Mouse (Mus musculus): ENCODE data around the gene Fcrl5.

Gene Fcrl5

DNA sequence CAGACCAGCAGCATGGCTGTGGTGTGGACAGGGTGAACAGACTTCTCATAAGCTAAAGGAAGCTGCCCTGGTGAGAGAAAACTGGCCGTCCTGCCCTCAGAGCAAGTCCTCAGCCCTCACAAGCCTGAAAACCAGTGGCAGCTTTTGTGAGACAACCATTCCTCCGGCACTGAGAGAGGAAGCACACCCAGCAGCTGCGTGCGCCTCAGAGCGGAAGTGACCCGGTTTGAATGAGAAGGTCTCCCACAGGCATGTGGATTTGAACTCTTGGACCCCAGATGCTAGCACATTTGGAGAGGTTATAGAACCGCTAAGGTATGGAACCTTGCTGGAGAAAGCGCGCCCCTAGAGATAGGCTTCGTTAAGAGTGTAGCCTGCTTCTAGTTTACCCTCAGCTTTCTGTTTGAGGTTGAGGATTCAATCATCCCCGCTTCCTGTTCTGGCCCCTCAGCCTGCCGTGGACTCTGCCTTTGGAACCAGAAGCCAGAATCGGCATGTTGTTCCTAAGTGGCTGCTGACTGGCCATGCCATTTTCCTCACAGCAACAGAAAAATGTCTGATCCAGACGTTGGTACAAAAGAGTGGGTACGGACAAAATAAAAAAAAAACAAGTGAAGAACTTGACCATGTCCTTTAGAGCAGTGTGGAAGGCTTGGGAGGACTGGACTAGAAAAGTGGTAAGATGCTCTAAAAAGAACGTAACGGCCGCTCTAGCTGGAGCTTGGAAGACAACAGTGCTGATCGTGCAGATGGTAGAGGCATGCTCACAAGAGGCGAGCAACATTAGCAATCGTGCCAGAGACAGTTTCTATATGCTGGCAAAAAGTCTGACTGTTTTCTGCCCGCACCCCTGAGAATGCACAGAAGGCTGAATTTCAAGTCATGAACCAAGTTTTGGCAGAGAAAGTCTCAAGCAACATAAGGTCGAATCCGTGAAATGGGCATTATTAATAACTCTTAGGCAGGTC lies 64.8 kb downstream of the Fcrl5 start:
- peak; percentile 52 for DNase-seq (ENCODE audit: low read depth)

DNA sequence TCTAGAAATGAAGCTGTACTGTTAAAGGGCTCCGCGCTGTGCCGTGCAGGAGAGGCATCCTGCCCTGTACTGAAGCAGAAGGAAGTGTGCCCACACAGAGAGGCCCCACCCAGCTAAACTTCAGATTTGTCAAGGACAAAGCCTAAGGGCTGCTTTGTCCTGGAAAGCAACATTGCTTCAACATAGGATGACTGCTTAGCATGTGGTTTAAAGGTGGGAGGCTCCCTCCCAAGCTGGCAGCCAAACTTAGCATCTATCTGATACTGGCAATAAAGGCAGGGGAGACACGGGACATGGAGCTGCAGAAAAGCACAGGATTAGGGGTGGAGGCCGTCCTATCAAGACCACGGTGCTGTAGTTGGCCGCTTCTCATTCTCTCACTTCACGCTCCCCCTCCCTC lies 65.6 kb downstream of the Fcrl5 start:
- DNase-seq (ENCODE audit: low read depth) = no peak

DNA sequence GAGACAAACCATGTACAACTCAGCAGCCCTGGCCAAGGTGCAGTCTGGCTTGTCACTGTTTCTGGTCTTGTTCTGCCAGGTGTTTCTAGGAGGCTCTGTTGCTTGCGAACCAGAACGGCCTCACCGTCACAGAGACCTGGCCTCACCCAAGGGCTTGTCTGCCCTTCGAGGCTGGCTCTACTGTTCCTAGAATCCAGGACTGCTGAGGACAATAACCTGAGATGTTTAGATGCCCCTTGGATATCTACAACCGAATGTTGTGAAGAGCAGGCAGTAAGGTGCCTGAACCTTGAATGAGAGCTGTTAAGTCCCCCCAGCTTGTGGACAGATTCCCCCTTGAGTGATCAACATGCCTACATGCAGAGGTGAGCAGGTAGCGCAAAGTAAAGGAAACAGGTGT lies 67.2 kb downstream of the Fcrl5 start:
- no peak for DNase-seq (ENCODE audit: low read depth)

DNA sequence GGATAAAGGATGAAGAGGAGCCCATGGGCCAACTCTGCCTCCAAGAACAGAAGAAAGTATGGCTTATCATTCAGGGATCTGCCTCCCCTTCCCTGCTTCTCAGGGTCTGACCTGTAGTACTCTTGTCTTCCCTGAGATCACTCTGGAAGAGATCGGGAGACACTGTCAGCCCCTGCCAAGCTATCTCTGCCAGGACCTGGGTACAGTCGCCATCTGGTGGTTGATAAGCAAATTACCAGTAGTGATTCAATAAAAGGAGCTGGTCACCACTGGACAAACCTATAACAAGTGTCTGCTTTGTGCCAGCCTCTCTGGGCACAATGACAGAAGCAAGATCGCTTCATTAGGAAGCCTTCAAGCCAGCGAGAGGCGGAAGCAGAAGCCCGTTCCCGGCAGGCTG lies 68.8 kb downstream of the Fcrl5 start:
- DNase-seq (ENCODE audit: low read depth) = peak; percentile 66

DNA sequence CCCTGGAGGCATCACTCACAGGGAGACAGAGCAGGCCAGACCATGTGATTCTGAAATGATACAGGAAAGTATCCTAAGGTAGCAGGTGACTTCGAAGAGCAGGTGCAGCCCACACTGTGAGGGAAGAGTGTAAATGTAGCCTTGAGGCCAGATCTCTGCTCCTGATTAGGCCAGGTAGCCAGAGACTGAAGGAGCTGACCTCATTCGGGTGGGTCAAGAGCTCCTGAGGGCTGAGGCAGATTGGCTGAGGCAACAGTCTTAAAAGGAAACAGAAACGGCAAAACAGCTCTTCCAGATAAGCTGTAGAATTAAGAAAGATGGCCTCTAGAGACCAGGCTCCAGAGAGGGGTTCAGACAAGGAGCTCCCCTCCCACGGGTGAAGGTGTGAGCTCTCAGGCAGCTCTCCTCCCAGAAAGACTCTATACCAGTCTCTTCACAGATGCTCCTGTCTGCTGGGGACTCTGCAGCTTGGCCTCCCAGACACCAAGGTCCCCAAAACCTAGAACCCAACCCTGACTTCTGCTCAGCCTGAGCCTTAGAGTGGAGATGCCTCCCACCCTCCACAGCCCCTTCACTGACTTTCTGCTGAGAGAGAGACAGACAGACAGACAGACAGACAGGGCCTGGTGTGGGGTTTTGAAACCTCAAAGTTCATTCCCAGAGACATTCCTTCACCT lies 69.3 kb downstream of the Fcrl5 start:
- no peak for DNase-seq (ENCODE audit: low read depth)

DNA sequence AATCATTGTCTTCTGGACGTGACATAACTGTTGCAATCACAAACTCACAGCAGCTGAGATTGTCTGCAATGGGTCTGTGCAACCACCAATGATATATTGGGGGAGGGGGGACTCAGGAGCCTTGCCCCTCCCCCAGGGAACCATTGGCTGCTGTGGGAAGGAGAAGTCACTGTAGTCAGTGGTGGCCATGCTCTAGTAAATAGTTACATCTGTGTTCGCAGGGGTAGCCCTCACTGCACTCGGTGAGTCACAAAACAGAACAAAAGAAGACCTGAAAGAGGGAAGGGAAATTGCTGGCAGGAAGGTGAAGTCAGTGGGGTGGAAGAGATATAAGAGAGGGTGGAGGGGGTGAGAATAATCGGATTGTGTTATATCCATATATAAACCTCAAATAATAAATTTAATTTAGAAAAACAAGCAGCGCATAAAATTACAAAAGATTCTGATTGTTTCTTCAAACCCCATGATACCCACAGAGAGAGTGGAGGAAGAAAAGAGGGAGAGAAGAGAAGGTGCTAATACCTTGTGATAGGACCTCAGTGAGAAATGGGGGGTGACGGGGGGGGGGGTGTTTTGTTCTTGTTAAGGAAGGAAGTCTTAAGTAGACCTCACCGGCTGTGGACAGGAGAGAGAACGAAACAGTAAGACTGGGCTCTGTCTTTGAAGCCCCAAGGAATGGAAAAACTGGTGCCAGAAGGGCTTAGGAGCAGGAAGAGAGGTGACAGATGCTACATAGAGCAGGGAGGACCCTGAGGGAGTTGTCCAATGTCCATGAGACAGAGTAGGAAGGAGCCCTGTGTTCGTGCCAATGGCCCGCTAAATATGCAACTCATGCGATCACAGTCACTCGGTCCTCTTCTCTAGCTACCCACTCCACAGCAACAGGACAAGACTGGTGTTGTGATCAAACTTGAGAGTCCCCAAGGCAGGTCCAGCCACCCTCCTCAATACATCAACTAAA lies 71.2 kb downstream of the Fcrl5 start:
- peak; percentile 8 for DNase-seq (ENCODE audit: low read depth)

DNA sequence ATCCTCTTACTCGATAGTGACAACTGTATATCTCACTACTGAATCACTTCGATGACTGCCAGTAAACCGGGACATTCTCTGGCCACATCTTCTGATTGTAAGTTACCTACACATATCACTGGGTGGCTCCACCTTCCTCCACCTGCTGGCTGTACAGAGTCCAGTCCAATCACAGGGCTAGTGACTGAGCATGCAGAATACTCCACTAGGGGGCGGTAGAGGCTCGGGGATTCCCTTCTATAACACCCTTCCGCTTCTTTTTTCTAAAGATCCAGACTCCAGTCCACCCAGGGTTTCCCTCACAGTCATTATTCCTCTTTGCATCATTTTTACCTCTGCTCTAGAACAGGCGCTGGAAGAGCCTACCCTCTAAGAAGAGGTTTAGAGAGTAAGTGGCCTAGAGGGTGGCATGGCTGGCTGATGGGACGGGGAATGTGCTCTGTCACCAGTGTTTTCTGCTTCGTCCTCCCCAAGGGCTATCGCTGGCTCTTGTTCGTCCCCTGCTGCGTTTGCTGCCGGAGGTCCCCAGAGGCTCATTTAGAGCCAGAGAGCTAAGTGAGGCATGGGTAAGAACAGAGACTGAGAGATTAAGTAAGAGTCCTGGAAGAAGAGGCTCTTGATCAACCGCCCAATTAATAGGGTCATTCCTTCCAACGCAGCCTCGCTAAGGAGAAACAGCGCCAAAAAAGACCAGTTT lies 72.8 kb downstream of the Fcrl5 start:
- peak; percentile 95 for DNase-seq (ENCODE audit: low read depth)

DNA sequence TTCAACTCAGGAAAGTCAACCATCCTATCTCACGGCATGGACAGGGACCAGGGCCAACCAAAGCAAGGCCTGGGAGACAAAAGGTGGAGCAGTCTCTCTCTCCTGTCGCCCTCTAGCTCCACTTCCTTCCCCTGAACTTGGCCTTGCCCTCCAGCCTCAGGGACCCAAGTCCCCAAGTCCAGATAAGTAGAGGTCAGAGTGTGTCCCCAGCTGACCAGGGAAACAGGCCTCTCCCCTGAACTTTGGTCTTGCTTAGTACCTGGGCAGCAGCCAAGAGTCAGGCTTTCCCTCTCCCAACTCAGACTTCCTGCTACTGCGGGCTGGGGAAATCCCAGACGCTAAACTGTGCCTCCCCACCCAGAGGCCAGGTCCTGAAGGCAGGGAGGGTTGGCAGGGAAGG lies 73.5 kb downstream of the Fcrl5 start:
- DNase-seq (ENCODE audit: low read depth) = no peak

DNA sequence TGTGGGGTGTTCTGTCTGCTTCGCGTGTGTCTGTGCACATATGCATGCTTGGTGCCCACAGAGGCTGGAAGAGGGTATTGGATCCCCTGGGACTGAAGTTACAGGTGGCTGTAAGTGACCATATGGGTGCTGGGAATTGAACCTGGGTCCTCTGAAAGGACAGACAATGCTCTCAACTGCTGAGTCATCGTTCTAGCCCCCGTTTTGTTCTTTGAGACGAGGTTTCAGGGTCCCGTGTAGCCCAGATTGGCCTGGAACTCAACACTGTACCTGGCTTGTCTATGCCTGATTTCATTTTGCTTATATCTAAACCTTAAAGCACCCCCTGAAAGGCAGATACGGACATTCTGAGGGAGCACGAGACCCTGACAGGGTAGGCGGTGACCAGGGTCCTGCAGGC lies 75.3 kb downstream of the Fcrl5 start:
- no peak for DNase-seq (ENCODE audit: low read depth)

DNA sequence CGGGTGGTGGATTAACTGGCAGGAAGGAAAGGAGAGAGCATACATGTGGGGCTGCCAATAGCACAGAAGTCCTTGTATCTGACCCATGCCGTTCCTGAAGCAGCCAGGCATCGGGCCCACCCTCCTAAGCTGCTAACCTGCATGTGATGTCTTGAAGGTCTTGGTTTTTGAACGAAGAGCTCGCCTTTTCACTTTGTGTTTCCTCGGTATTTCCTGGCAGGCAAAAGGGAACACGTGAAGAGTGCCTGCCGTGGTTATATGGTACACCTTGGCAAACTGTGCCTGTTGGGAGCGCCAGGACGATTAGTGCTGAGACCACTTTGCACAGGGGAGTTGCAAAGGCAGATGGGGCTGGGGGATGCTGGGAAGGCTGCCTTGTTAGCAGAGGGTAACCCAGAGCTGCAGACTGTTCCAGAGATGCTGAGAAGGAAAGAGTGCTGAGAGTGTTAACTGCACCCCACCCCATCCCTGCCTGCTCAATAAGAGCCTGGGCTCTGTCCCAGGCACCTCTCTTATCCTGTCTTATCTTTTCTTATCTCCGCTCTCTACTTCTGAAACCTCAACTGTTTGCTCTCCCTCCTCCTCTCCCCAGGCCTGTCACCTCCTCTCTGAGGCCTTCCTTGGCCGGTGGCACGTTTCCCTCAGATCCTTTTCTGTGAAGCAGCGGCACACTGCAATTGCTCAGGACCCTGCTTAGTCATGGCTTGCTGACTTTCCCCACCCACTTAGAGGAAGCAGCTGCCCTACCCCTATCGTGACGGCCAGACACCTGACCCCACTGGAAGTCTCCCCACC lies 76.6 kb downstream of the Fcrl5 start:
- peak; percentile 56 for DNase-seq (ENCODE audit: low read depth)

DNA sequence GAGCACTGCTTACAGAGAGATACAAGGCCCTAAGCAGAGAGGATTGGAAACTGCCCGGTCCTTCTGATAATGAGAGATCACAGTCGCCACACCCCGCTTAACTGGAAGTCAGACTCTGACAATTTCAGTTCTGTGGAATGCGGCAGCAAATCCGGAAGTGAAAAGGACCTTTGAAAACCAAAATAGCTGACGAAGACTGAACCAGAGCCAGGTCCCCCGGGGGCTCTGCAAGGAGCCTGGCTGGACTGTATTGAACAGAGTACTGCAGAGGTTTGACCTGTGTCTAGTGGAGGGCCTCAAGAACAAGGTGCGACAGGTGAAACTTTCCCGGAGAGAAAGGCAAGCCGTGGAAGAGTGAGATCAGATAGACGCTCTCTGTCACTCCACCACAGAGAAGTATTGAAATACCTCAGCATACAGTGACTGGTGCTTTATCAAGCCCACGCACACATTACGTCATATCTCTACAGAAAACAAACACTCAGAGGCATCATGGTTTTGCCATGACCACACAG lies 80.1 kb downstream of the Fcrl5 start:
- DNase-seq (ENCODE audit: low read depth) = peak; percentile 87

DNA sequence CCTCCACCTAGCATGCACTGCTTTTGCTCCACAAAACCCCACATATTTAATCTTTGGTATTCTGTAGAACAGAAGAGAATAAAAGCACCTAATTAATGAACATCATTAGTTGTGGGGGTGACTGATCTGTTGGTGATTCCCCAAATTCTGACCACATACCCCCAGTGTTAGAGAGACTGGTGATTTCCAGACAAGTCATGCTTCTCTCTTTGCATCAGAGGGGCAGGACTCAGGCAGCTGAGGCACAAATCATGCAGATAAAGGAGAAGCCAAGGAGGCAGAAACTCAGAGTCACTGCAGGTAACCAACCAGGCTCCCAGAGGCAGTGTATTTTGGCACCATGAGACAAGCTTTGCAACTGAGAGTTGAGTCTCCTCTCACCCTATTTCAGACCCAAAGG lies 82.9 kb downstream of the Fcrl5 start:
- DNase-seq (ENCODE audit: low read depth) = no peak

DNA sequence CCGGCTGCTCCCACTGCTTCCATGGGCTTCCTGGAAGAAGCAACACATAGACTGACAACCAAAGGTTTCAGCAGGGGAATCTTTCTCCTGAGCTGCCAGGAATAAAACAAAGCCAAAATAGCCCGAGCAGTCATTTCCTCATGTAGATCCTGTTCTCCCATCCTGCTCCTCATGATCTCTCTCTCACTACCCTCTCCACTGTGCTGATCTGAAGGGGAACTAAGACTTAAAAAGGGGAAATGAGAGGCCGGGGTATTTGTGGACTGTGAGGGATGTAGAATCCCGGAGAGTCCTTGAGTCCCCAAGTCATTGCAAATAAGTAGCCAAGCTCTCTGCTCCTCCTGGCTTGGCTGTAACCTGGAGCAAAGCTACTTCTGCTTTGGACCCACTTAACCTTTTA lies 85.6 kb downstream of the Fcrl5 start:
- DNase-seq (ENCODE audit: low read depth) = no peak

DNA sequence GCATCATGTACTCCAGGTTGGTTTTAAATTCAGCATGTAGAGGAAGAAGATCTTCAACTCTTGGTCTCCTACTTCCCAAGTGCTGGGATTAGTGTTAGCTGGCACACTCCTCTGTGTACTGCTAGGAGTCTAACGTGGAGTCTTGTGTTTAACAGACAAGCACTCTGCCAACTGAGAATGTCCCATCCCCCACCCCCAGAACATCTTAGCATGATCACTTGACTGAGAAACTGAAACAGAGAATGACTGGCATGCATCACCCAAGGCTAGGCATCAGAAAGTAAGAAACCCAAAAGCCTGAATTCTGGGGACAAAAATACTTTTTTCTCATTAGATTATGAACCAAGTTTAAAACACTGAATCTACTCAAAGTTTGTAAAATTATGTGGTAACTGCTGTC lies 86.3 kb downstream of the Fcrl5 start:
- DNase-seq (ENCODE audit: low read depth) = peak; percentile 66

DNA sequence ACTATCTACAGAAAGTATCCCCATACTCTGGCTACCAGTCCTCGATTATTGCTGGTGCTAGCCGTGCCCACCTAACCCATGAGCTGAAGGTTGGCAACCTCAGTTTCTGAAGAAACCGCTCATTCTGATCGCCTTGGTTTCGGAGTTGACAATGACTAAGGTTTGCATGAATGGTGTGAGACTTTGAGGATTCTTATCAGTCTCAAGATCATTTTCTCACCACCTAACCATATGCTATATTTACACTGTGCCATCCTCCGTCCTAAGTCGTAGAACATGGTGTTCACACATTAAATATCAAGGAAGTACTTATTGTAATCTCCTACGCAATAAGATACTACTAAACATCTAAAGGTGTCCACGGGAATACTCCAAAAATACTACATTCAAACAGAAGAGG lies 88.1 kb downstream of the Fcrl5 start:
- DNase-seq (ENCODE audit: low read depth) = peak; percentile 80

DNA sequence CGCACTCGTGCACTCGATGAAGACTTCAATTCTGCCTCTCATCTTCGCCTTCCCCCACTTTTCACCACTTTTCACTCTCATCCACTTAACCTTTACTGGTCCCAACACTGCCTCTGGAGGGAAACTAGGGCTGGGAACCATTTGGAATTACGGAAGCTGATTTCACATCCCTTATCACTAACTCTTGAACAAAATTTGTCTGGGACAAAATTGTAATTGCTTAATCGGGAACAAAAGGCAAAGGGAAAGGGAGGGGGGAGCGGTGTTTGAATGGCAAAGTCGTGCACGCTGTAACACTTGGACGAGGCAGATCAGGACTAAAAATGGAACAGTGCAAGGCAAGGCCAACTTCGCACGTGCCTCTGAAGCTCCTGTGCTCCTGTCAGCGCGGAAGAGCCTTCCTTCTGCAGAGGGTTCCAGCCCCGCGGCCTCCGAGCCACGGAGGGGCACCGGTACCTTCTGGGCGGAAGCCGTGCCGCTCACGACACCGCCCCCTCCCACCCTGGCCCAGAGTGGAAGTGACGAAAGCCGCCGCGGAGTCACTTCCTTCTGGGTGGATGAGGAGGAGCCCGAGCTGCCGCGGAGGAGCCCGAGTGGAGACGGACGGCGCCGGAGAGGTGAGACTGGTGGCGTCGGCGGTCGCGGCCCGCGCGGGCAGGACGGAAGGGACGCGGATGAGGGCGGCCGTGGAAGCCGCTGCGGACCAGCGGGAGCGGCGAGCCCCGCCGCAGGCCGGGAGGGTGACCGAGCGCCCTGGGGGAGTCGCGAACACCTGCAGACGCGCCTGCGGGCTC lies 89.7 kb downstream of the Fcrl5 start, which contains the start of gene Etv3:
Gene Etv3, plus strand, starts transcription at position 365 of the 794 bp plus-strand sequence.
- DNase-seq (ENCODE audit: low read depth) = peak; percentile 94

DNA sequence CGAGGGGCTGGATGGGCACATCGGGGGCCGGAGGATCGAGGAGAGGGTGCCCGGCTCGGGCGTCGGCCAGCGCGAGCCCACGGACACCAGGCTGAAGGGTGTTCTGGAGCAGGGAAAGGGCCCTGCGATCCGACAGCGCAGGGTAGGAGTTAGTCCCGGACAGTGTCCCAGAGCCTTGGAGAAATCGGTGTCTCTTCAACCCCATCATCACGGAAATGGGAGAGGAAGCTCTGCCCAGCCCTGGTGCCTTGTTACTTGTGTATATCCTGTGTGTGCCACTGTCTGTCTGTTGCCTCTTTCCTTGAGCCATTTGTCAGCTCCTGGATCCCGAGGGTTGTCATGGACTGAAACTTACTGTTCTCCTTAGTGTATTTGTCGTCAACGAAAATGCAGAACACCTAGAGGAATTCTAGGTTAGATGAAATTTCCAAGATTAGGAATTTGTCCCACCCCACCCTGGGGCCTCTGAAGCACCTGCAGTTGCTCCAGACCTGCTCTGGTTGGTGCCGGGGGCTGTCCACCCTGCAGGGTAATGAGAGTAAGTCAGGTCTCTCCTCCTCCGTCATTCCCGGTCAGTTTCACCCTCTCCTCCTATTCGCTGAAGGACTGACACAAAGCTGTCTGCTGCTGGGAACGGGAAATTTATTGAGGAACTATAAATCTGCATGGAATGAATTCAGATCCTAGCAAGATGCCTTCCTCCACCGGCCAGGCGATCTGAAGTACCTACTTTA lies 90.4 kb downstream of the Fcrl5 start:
- DNase-seq (ENCODE audit: low read depth) = peak; percentile 70

DNA sequence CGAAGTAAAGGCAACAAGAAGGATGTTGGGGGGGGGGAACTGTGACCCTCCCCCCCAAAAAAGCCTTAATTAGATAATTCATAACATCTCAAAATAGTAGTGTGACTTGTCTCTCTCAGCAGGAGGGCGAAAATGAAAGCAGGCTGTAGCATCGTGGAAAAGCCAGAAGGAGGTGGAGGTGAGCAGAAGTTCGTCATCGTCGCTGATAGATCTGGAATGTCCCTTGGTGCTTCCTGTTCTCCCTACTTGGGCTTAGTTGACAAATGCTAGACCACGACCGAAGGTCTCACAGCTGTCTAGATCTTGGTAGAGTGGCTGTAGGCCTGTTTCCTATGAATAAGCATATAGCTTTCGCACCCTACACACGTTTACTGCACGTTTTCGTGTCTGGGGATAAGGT lies 91.6 kb downstream of the Fcrl5 start:
- peak; percentile 88 for DNase-seq (ENCODE audit: low read depth)

DNA sequence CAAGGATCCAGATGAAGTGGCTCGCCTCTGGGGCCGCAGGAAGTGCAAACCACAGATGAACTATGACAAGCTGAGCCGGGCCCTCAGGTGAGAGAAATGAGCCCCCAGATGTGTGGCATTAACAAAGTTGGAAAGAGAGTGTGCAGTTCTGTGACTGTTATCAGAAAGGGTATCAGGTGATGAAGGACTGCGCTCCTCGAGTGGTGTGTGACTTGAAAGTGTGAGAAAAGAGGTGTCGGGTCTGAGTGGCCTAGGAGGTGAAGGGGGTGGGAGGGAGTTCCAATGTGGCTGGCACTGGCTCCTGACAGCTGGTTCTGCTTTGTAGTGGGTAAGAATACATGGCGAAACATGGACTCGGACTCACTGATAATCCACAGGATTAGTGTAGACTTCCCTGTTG lies 92.4 kb downstream of the Fcrl5 start:
- DNase-seq (ENCODE audit: low read depth) = peak; percentile 72
